Mouse (Mus musculus) liver, postnatal 0 days (tissue): ENCODE results near the gene Upk2. TPM values are rescaled to one million over a fixed set of nuclear protein-coding genes. Genes with fewer than 3 reads are reported as not detected.

ENCODE experiments used
- ATAC-seq: fragments of 200-750 bp; cut with Nextera tagmentation; 2 replicates; pipeline ENCODE4 v1.8.0; 2017; ENCODE audit warnings: mild to moderate bottlenecking, moderate library complexity
- DNase-seq: peaks from one replicate; pipeline ENCODE4 v3.0.0-alpha.2; 2016
- H3K27ac ChIP-seq: fragments of 300-500 bp; sonication (generic); 2 replicates; pipeline ENCODE4 v1.5.1; 2014; ENCODE audit warnings: antibody characterized with exemption, moderate library complexity, mild to moderate bottlenecking, low read depth
- H3K27me3 ChIP-seq: fragments of 300-500 bp; sonication (generic); 2 replicates; pipeline ENCODE4 v1.6.1; 2014; ENCODE audit warnings: low read length, control low read depth, mixed read lengths; ENCODE audit not compliant: insufficient read depth
- H3K36me3 ChIP-seq: fragments of 300-500 bp; sonication (generic); replicated peaks from 2 replicates; pipeline ENCODE4 v1.6.1; 2014; ENCODE audit warnings: mild to moderate bottlenecking, control low read depth, low read length, moderate library complexity, mixed read lengths; ENCODE audit not compliant: insufficient read depth
- H3K4me1 ChIP-seq: fragments of 300-500 bp; sonication (generic); 2 replicates; pipeline ENCODE4 v1.6.1; 2014; ENCODE audit warnings: antibody characterized with exemption, mild to moderate bottlenecking, control low read depth; ENCODE audit not compliant: insufficient read depth
- H3K4me2 ChIP-seq: fragments of 300-500 bp; sonication (generic); 2 replicates; pipeline ENCODE4 v1.6.1; 2014; ENCODE audit warnings: low read depth, mild to moderate bottlenecking, low read length, moderate library complexity, mixed read lengths
- H3K4me3 ChIP-seq: fragments of 300-500 bp; sonication (generic); 2 replicates; pipeline ENCODE4 v1.5.1; 2014; ENCODE audit warnings: low read depth, low read length
- H3K9ac ChIP-seq: fragments of 300-500 bp; sonication (generic); replicated peaks from 2 replicates; pipeline ENCODE4 v1.6.1; 2014; ENCODE audit warnings: mild to moderate bottlenecking, moderate library complexity
- H3K9me3 ChIP-seq: fragments of 300-500 bp; sonication (generic); 2 replicates; pipeline ENCODE4 v1.6.1; 2016; ENCODE audit warnings: mild to moderate bottlenecking, control low read depth, low read length, mixed read lengths
- CTCF ChIP-seq: sonication (generic); IDR thresholded peaks from 2 replicates; pipeline ENCODE4 v1.5.1; 2016; ENCODE audit warnings: antibody characterized with exemption, low read depth
- EP300 ChIP-seq: IDR thresholded peaks from 2 replicates; pipeline ENCODE4 v1.6.1; 2016; ENCODE audit warnings: antibody characterized with exemption, low read depth, mild to moderate bottlenecking
- WGBS: fragments of 180-500 bp; shearing (Covaris S2); extraction: QIAGEN DNeasy Blood & Tissue Kit; methylation state at CpG from one replicate; pipeline ENCODE4 v1.1.7; 2014; ENCODE audit not compliant: insufficient replicate concordance; 5-methylcytosine and 5-hydroxymethylcytosine counted together
- polyA plus RNA-seq: library from polyadenylated mRNA; unstranded; fragments of >200 nt; fragmentation: Nextera tagmentation; extraction: Ambion mirVana; gene quantifications from 2 replicates; pipeline ENCODE4 v1.2.1, GENCODE M21; 2015

Upk2 gene
- polyA plus RNA-seq, 1 experiment from 2014 or later: not detected

DNA sequence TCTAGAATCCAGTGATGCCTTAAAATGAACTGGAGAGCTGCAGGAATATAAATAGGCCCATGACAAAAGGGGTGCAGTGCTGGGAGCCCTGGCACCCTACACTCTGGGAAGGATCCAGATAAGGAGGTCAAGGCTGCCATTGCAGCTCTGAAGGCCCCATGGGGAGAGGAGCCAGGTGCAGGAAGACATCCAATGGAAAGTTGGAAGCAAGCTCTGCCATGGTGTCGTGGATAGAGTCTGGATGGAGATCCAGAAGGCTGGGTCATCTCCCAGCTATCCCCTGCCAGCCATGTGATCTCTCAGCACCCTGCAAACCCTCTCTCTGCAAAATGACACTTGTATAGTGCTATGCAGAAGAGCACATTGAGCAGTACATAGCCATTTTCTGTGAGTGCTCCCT, 19.6 kb upstream of the Upk2 start:
- no peak overlapping the region for H3K27ac ChIP-seq
- peaks cover 7% of the 10 kb centered on the region; the same call in 1 of the 2 replicates for H3K27me3 ChIP-seq
- no peak for DNase-seq
- WGBS: 45% methylated on average over 1 of the region's 1 CpGs
- TF ChIP-seq CTCF: no peak
- no peak for TF ChIP-seq EP300
- H3K4me2 ChIP-seq: no peak overlapping the region
- no peak for ATAC-seq
- no peaks in the 10 kb centered on the region for H3K36me3 ChIP-seq
- no peak overlapping the region for H3K9ac ChIP-seq
- no peaks in the 10 kb centered on the region for H3K9me3 ChIP-seq
- peaks cover 20% of the 10 kb centered on the region for H3K4me1 ChIP-seq
- H3K4me3 ChIP-seq: no peak overlapping the region

DNA sequence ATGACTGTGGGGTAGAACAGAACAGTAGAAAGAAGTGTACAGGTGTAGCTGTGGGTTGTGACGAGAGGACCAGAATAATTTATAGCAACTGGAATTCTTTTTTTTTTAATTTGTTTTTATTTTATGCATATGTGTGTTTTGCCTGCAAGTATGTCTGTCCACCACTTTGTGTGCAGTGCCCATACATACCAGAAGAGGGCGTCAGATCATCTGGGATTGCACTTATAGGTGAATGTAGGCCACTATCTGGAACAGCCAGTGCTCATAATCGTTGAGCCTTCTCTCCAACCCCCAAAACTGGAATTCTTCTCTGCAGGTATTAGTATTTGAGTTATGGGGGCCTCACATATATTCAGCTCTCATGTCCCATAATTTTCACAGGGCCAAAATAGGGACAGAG, 18.4 kb upstream of the Upk2 start:
- no peak overlapping the region for H3K4me3 ChIP-seq
- H3K36me3 ChIP-seq: no peaks in the 10 kb centered on the region
- no peak for DNase-seq
- WGBS: 59% methylated on average over 3 of the region's 3 CpGs
- no peak for TF ChIP-seq EP300
- TF ChIP-seq CTCF: peak; percentile 59
- no peak overlapping the region for H3K4me2 ChIP-seq
- H3K9me3 ChIP-seq: no peaks in the 10 kb centered on the region
- no peak for ATAC-seq
- H3K27ac ChIP-seq: no peak overlapping the region
- peaks cover 10% of the 10 kb centered on the region for H3K4me1 ChIP-seq
- 0 out of 2 replicates have a peak, but pooled peaks cover 3% of the 10 kb centered on the region for H3K27me3 ChIP-seq
- no peak overlapping the region for H3K9ac ChIP-seq

DNA sequence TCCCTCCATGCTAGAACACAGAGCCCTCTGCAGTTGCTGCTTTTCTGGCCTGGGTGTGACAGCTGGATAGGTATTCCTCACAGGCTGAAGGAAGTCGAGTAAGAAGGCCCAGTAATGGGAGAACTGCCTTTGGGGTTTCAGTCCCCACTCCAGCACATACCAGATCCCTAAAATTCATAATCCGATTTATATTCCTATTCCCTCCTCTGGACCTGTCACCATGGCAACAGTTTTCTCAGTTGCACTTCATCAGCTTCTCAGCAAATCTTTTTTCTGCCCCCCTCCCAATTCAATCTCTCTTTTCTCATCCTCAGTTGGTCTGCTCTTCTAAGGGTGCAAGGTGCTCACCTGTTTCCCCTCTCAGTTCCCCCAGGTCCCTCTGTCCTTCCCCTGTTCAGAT, 14.0 kb upstream of the Upk2 start:
- no peak for ATAC-seq
- Histone ChIP-seq H3K9ac (no peak overlapping the region), H3K36me3 (no peaks in the 10 kb centered on the region), H3K4me1 (no peaks in the 10 kb centered on the region), H3K27ac (no peak overlapping the region), H3K4me2 (no peak overlapping the region), H3K4me3 (no peak overlapping the region), H3K9me3 (no peaks in the 10 kb centered on the region), H3K27me3 (0 out of 2 replicates have a peak, but pooled peaks cover 3% of the 10 kb centered on the region)
- WGBS: 45% methylated on average over 2 of the region's 2 CpGs
- no peak for DNase-seq
- TF ChIP-seq CTCF: no peak
- TF ChIP-seq EP300: no peak

- H3K4me3 ChIP-seq: no peak overlapping the region
- no peak for TF ChIP-seq EP300
- TF ChIP-seq CTCF: no peak
- H3K4me2 ChIP-seq: no peak overlapping the region
- 42% methylated on average over 7 of the region's 7 CpGs for WGBS
- H3K4me1 ChIP-seq: no peaks in the 10 kb centered on the region
- no peak overlapping the region for H3K9ac ChIP-seq
- H3K36me3 ChIP-seq: no peaks in the 10 kb centered on the region
- no peak for DNase-seq
- H3K27ac ChIP-seq: no peak overlapping the region
- 0 out of 2 replicates have a peak, but pooled peaks cover 3% of the 10 kb centered on the region for H3K27me3 ChIP-seq
- ATAC-seq: no peak
- H3K9me3 ChIP-seq: no peaks in the 10 kb centered on the region
Measured at GRCm38 (mm10) chr9:44468224-44468623, 13.4 kb upstream of the Upk2 start.

GRCm38 (mm10) chr9:44461950-44462349, 7.2 kb upstream of the Upk2 start:
- Histone ChIP-seq H3K27me3 (peaks cover 7% of the 10 kb centered on the region; the same call in 1 of the 2 replicates), H3K27ac (no peak overlapping the region), H3K4me3 (no peak overlapping the region), H3K9ac (no peak overlapping the region), H3K9me3 (no peaks in the 10 kb centered on the region), H3K4me2 (no peak overlapping the region), H3K36me3 (no peaks in the 10 kb centered on the region), H3K4me1 (no peaks in the 10 kb centered on the region)
- TF ChIP-seq CTCF: no peak
- TF ChIP-seq EP300: no peak
- WGBS: 48% methylated on average over 5 of the region's 5 CpGs
- peak; percentile 28 for DNase-seq
- 0 out of 2 replicates have a peak, but pooled peaks have one; percentile 33 for ATAC-seq

DNA sequence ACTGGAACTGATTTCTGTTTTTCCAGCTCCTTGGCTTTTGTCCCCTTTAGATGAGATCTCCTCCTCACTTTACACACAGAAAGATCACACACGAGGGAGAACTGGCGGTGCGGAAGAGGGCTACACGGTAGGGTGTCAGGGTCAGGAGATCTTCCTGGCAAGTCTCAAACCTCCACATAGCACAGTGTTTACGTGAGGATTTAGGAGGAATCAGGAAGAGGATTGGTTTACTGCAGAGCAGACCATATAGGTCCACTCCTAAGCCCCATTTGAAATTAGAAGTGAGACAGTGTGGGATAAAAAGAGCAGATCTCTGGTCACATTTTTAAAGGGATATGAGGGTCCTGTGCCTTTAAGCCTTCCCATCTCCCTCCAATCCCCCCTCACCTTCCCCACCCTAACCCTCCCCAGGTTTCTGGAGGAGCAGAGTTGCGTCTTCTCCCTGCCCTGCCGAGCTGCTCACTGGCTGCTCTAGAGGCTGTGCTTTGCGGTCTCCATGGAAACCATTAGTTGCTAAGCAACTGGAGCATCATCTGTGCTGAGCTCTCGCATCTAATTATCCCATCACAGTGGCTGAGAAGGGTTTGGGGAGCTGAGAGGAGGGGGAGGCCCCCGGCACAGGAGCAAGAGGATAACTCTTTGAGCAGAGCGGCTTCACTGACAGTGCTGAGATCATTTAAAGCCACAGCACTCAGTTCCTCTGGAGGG, 2.4 kb upstream of the Upk2 start:
- H3K4me1 ChIP-seq: no peaks in the 10 kb centered on the region
- DNase-seq (no peak), ATAC-seq (no peak)
- no peak overlapping the region for H3K9ac ChIP-seq
- no peak overlapping the region for H3K27ac ChIP-seq
- TF ChIP-seq CTCF (no peak), EP300 (no peak)
- WGBS: 27% methylated on average over 11 of the region's 11 CpGs
- peaks cover 17% of the 10 kb centered on the region; the same call in 1 of the 2 replicates for H3K27me3 ChIP-seq
- no peaks in the 10 kb centered on the region for H3K9me3 ChIP-seq
- no peak overlapping the region for H3K4me2 ChIP-seq
- H3K36me3 ChIP-seq: no peaks in the 10 kb centered on the region
- no peak overlapping the region for H3K4me3 ChIP-seq
